Mouse (Mus musculus) heart, embryonic 11.5 days (tissue): Measurements from ENCODE around the gene Gpr62. TPM values are rescaled to one million over a fixed set of nuclear protein-coding genes. Genes with fewer than 3 reads are reported as not detected.

ENCODE experiments used
- ATAC-seq: fragments of 200-750 bp; cut with Nextera tagmentation; replicated peaks from 2 replicates; pipeline ENCODE4 v1.8.0; 2017; ENCODE audit warnings: moderate library complexity; ENCODE audit not compliant: insufficient number of reproducible peaks, low FRiP score, low TSS enrichment
- H3K27ac ChIP-seq: fragments of 300-500 bp; sonication (generic); 2 replicates; pipeline ENCODE4 v1.5.1; 2014; ENCODE audit warnings: mild to moderate bottlenecking, low read depth, low read length
- H3K27me3 ChIP-seq: fragments of 300-500 bp; sonication (generic); 2 replicates; pipeline ENCODE4 v1.6.1; 2014; ENCODE audit warnings: mild to moderate bottlenecking, low read length, mixed read lengths; ENCODE audit not compliant: control insufficient read depth, insufficient read depth
- H3K36me3 ChIP-seq: fragments of 300-500 bp; sonication (generic); 2 replicates; pipeline ENCODE4 v1.6.1; 2014; ENCODE audit warnings: mild to moderate bottlenecking, low read length, moderate library complexity, mixed read lengths; ENCODE audit not compliant: control insufficient read depth, insufficient read depth
- H3K4me1 ChIP-seq: fragments of 300-500 bp; sonication (generic); 2 replicates; pipeline ENCODE4 v1.6.1; 2014; ENCODE audit warnings: low read length; ENCODE audit not compliant: control insufficient read depth, insufficient read depth
- H3K4me2 ChIP-seq: fragments of 300-500 bp; sonication (generic); 2 replicates; pipeline ENCODE4 v1.6.1; 2014; ENCODE audit warnings: mild to moderate bottlenecking, moderate library complexity
- H3K4me3 ChIP-seq: fragments of 300-500 bp; sonication (generic); 2 replicates; pipeline ENCODE4 v1.5.1; 2014; ENCODE audit warnings: low read depth, low read length
- H3K9ac ChIP-seq: fragments of 300-500 bp; sonication (generic); 2 replicates; pipeline ENCODE4 v1.6.1; 2014; ENCODE audit warnings: mild to moderate bottlenecking, low read depth, low read length, moderate library complexity
- H3K9me3 ChIP-seq: fragments of 300-500 bp; sonication (generic); replicated peaks from 2 replicates; pipeline ENCODE4 v1.6.1; 2016; ENCODE audit warnings: low read length; ENCODE audit not compliant: control insufficient read depth
- WGBS: fragments of 180-500 bp; shearing (Covaris S2); extraction: QIAGEN DNeasy Blood & Tissue Kit; methylation state at CpG from one replicate; pipeline ENCODE4 v1.1.7; 2014; ENCODE audit not compliant: insufficient replicate concordance; 5-methylcytosine and 5-hydroxymethylcytosine counted together
- polyA plus RNA-seq: library from polyadenylated mRNA; unstranded; fragments of >200 nt; fragmentation: Nextera tagmentation; extraction: Ambion mirVana; gene quantifications from 2 replicates; pipeline ENCODE4 v1.2.1, GENCODE M21; 2014

Gpr62 gene
- polyA plus RNA-seq, 1 experiment from 2014 or later, result 0.46 TPM

DNA sequence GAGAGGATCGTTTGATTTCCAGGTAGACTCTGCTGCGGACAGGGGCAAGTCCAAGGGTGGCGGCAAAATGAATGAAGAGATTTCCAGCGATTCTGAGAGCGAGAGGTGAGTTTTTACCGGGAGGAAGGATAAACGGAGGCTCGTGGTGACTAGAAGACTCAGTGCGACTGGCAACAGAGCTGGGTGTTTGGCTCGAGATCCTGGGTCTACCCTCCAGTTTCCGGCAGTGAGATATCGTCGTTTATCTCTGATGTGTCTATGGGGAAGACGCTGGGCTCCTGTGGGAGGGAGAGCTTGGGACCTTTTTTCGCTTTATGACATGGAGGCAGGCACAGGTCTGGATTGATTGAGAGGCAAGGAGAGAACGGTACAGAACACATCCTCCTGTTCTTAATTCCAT is 11.9 kb upstream of the Gpr62 start:
- H3K36me3 ChIP-seq, result peaks cover under 1% of the 10 kb centered on the region; the same call in 1 of the 2 replicates
- peak overlapping the region; percentile 77 for H3K4me2 ChIP-seq
- no peak overlapping the region for H3K27ac ChIP-seq
- no peak for ATAC-seq
- H3K4me3 ChIP-seq, result peak overlapping the region; percentile 57
- H3K27me3 ChIP-seq, result no peaks in the 10 kb centered on the region
- peaks cover 23% of the 10 kb centered on the region for H3K4me1 ChIP-seq
- H3K9ac ChIP-seq, result peak overlapping the region; percentile 63
- 2% methylated on average over 16 of the region's 16 CpGs for WGBS
- H3K9me3 ChIP-seq, result no peaks in the 10 kb centered on the region

DNA sequence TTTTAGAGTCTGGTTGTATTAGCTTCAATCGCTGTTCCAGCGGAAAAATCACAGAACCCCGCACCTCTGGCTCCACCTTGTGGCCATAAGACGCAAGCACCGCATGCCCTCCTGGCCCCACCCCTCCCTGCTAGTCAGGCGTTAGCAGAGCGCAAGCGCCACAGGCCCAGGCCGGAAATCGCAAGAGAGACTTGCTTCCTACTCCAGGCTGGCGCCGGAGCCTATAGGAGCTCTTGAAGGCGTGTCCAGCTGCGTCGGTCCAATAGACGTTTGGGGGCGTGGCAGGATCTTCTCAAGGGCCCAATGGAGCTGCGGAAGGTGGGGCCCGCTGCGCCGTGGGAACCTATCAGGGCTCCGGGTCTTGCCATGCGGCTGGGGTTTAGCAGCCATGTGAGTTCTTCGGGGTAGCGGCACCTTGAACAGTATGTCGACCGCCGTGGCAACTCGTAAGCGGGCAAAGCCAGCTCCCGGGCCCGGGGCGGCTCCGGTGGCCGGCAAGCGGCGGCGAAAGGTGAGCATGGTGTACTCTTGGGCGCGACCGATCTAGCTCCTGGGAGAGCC is 11.3 kb upstream of the Gpr62 start, which contains the start of gene Parp3:
Gene Parp3, minus strand, starts transcription at position 26 of the 561 bp plus-strand sequence.
- Histone ChIP-seq H3K36me3 (no peaks in the 10 kb centered on the region), H3K9me3 (no peaks in the 10 kb centered on the region), H3K27ac (no peak within 1 kb of the TSS), H3K4me2 (peak within 1 kb of the TSS; percentile 77), H3K9ac (peak within 1 kb of the TSS; percentile 63), H3K27me3 (no peaks in the 10 kb centered on the region), H3K4me1 (peaks cover 28% of the 10 kb centered on the region), H3K4me3 (peak within 1 kb of the TSS; percentile 57)
- ATAC-seq, result peak; percentile 98
- under 1% methylated on average over 41 of the region's 41 CpGs for WGBS

GRCm38 (mm10) chr9:106476002-106476923 is 10.5 kb upstream of the Gpr62 start:
- 31% methylated on average over 16 of the region's 16 CpGs for WGBS
- Histone ChIP-seq H3K27me3 (no peaks in the 10 kb centered on the region), H3K9me3 (no peaks in the 10 kb centered on the region), H3K4me3 (peak overlapping the region; percentile 57; the same call in 1 of the 2 replicates), H3K27ac (no peak overlapping the region), H3K4me1 (peaks cover 33% of the 10 kb centered on the region), H3K9ac (peak overlapping the region; percentile 58), H3K4me2 (peak overlapping the region; percentile 48), H3K36me3 (no peaks in the 10 kb centered on the region)
- ATAC-seq, result peak; percentile 14; the same call in 1 of the 2 replicates

DNA sequence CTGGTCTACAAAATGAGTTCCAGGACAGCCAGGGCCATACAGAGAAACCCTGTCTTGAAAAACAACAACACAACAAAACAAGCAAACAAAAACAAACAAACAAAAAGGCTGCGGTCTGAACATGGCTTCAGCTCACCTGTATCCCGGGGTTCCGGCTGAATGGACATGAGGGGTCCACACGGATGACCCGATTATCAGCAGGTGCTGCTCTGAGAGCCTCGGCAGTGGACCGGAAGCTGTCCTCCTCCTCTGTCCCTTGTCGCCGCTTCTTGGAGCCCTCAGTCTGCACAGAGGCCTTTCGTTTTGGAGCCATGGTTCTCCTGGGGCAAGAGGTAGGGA is 9.9 kb upstream of the Gpr62 start, which contains the start of gene Rrp9:
Gene Rrp9, plus strand, starts transcription at position 301 of the 339 bp plus-strand sequence.
- H3K9ac ChIP-seq, result peak within 1 kb of the TSS; percentile 58
- H3K27me3 ChIP-seq, result no peaks in the 10 kb centered on the region
- H3K4me3 ChIP-seq, result peak within 1 kb of the TSS; percentile 57; the same call in 1 of the 2 replicates
- 82% methylated on average over 10 of the region's 10 CpGs for WGBS
- no peak within 1 kb of the TSS for H3K27ac ChIP-seq
- H3K9me3 ChIP-seq, result no peaks in the 10 kb centered on the region
- no peaks in the 10 kb centered on the region for H3K36me3 ChIP-seq
- peaks cover 33% of the 10 kb centered on the region for H3K4me1 ChIP-seq
- no peak for ATAC-seq
- H3K4me2 ChIP-seq, result peak within 1 kb of the TSS; percentile 48

GRCm38 (mm10) chr9:106475046-106475445 is 9.3 kb upstream of the Gpr62 start:
- ATAC-seq, result no peak
- no peak overlapping the region for H3K27ac ChIP-seq
- no peaks in the 10 kb centered on the region for H3K36me3 ChIP-seq
- no peak overlapping the region for H3K9ac ChIP-seq
- peaks cover 33% of the 10 kb centered on the region for H3K4me1 ChIP-seq
- no peak overlapping the region for H3K4me2 ChIP-seq
- 61% methylated on average over 7 of the region's 7 CpGs for WGBS
- H3K4me3 ChIP-seq, result no peak overlapping the region
- H3K9me3 ChIP-seq, result no peaks in the 10 kb centered on the region
- H3K27me3 ChIP-seq, result no peaks in the 10 kb centered on the region

DNA sequence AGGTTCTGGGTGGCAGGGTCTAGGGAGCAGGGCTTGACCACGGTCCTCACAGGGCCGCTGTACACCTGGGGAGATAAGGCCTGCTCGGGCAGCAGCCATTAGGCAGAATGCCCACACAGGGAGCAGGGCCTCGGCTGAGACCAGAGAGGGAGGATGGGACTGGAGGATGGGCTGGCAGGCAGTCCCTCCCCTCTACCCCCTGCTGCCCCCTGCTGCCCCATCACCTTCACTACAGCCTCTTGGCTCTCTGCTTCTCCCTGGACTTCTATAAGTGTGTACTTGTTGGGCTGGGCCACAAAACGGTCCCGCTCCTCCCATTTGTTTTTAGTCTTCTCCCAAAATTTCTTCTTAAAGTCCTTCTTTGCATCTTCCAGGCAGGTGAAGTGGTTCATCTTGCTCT is 8.7 kb upstream of the Gpr62 start:
- H3K9me3 ChIP-seq, result no peaks in the 10 kb centered on the region
- 4% methylated on average over 6 of the region's 6 CpGs for WGBS
- no peak overlapping the region for H3K9ac ChIP-seq
- H3K4me2 ChIP-seq, result peak overlapping the region; percentile 18; the same call in 1 of the 2 replicates
- no peaks in the 10 kb centered on the region for H3K36me3 ChIP-seq
- no peak overlapping the region for H3K27ac ChIP-seq
- H3K27me3 ChIP-seq, result no peaks in the 10 kb centered on the region
- H3K4me3 ChIP-seq, result no peak overlapping the region
- peaks cover 33% of the 10 kb centered on the region for H3K4me1 ChIP-seq
- no peak for ATAC-seq

DNA sequence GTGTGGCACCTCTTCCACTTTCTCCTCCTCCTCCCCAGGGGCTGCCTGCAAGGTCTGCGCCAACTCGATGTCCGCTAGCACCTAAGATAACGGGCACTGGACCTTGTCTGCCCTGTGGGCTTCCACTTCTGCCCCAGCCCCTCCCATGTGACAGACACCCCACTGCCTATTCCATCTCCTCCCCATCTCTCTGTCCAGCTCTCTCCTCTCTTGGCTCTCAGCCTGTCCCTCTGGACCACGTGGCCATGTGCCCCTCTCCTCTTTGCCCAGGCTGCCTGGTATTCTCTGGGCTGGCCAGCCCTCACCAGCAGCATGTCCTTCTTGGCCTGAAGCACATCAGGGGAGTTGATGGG is 8.0 kb upstream of the Gpr62 start:
- Histone ChIP-seq H3K4me1 (peaks cover 33% of the 10 kb centered on the region), H3K36me3 (no peaks in the 10 kb centered on the region), H3K9me3 (no peaks in the 10 kb centered on the region), H3K27me3 (no peaks in the 10 kb centered on the region), H3K4me3 (no peak overlapping the region), H3K4me2 (no peak overlapping the region), H3K9ac (no peak overlapping the region), H3K27ac (no peak overlapping the region)
- ATAC-seq, result no peak
- 71% methylated on average over 5 of the region's 5 CpGs for whole genome bisulfite sequencing

- Histone ChIP-seq H3K9me3 (no peaks in the 10 kb centered on the region), H3K27ac (no peak overlapping the region), H3K4me1 (peaks cover 33% of the 10 kb centered on the region), H3K36me3 (no peaks in the 10 kb centered on the region), H3K27me3 (no peaks in the 10 kb centered on the region), H3K4me3 (no peak overlapping the region), H3K9ac (no peak overlapping the region), H3K4me2 (no peak overlapping the region)
- no peak for ATAC-seq
- WGBS, result 85% methylated on average over 16 of the region's 16 CpGs
Measured at GRCm38 (mm10) chr9:106473081-106473752, 7.5 kb upstream of the Gpr62 start.
